Mouse (Mus musculus): ENCODE data around the gene Frmd7. TPM values are rescaled to one million over a fixed set of nuclear protein-coding genes. Genes with fewer than 3 reads are reported as not detected.

The Frmd7 gene
- polyA plus RNA-seq, 1 experiment = not detected

GRCm38 (mm10) chrX:50937117-50937516, 5.4 kb downstream of the Frmd7 start:
- no peak overlapping the region for H3K4me3 ChIP-seq (ENCODE audit: insufficient read depth, poor library complexity, severe bottlenecking)
- H3ac ChIP-seq (ENCODE audit: control insufficient read depth, insufficient read length, low read depth) = no peak overlapping the region
- H3K79me3 ChIP-seq (ENCODE audit: low read depth) = no peaks in the 10 kb centered on the region
- no peaks in the 10 kb centered on the region for H3K36me3 ChIP-seq (ENCODE audit: control insufficient read depth, insufficient read depth)
- TF ChIP-seq FOSL1 (IDR thresholded peaks at IDR 0.05; ENCODE audit: insufficient read depth, low read length, poor library complexity, severe bottlenecking) = no peak
- TF ChIP-seq MYOD1 (IDR thresholded peaks at IDR 0.05; ENCODE audit: control insufficient read depth, insufficient read length, low read depth) = no peak
- no peak for TF ChIP-seq USF1 (IDR thresholded peaks at IDR 0.05; ENCODE audit: low read depth)
- TF ChIP-seq CTCF (IDR thresholded peaks at IDR 0.05; ENCODE audit: control insufficient read depth, insufficient read depth, insufficient read length) = no peak
- TF ChIP-seq CEBPB (IDR thresholded peaks at IDR 0.05; ENCODE audit: low read depth) = no peak
- TF ChIP-seq MYOG (IDR thresholded peaks at IDR 0.05; ENCODE audit: control insufficient read depth, extremely low read depth, insufficient read length) = no peak
- TF ChIP-seq MAX (IDR thresholded peaks at IDR 0.05) = no peak
- no peaks in the 10 kb centered on the region for H3K79me2 ChIP-seq (ENCODE audit: control insufficient read depth, insufficient read depth)
- H3K27me3 ChIP-seq (ENCODE audit: control insufficient read depth, insufficient read depth, insufficient read length) = no peaks in the 10 kb centered on the region

- Histone ChIP-seq H3K36me3 (ENCODE audit: control insufficient read depth, insufficient read depth) (no peaks in the 10 kb centered on the region), H3K79me2 (ENCODE audit: control insufficient read depth, insufficient read depth) (no peaks in the 10 kb centered on the region), H3K79me3 (ENCODE audit: low read depth) (no peaks in the 10 kb centered on the region), H3ac (ENCODE audit: control insufficient read depth, insufficient read length, low read depth) (no peak overlapping the region), H3K27me3 (ENCODE audit: control insufficient read depth, insufficient read depth, insufficient read length) (no peaks in the 10 kb centered on the region), H3K4me3 (ENCODE audit: insufficient read depth, poor library complexity, severe bottlenecking) (no peak overlapping the region)
- no peak for TF ChIP-seq MAX (IDR thresholded peaks at IDR 0.05)
- TF ChIP-seq CEBPB (IDR thresholded peaks at IDR 0.05; ENCODE audit: low read depth) = no peak
- TF ChIP-seq MYOD1 (IDR thresholded peaks at IDR 0.05; ENCODE audit: control insufficient read depth, insufficient read length, low read depth) = no peak
- no peak for TF ChIP-seq MYOG (IDR thresholded peaks at IDR 0.05; ENCODE audit: control insufficient read depth, extremely low read depth, insufficient read length)
- no peak for TF ChIP-seq CTCF (IDR thresholded peaks at IDR 0.05; ENCODE audit: control insufficient read depth, insufficient read depth, insufficient read length)
- no peak for TF ChIP-seq FOSL1 (IDR thresholded peaks at IDR 0.05; ENCODE audit: insufficient read depth, low read length, poor library complexity, severe bottlenecking)
- no peak for TF ChIP-seq USF1 (IDR thresholded peaks at IDR 0.05; ENCODE audit: low read depth)
Observed at GRCm38 (mm10) chrX:50930309-50930708, 12.2 kb downstream of the Frmd7 start.

- H3K27me3 ChIP-seq (ENCODE audit: control insufficient read depth, insufficient read depth, insufficient read length) = no peaks in the 10 kb centered on the region
- TF ChIP-seq CTCF (IDR thresholded peaks at IDR 0.05; ENCODE audit: control insufficient read depth, insufficient read depth, insufficient read length) (no peak), USF1 (IDR thresholded peaks at IDR 0.05; ENCODE audit: low read depth) (no peak), MAX (IDR thresholded peaks at IDR 0.05) (no peak), CEBPB (IDR thresholded peaks at IDR 0.05; ENCODE audit: low read depth) (no peak), MYOD1 (IDR thresholded peaks at IDR 0.05; ENCODE audit: control insufficient read depth, insufficient read length, low read depth) (no peak), MYOG (IDR thresholded peaks at IDR 0.05; ENCODE audit: control insufficient read depth, extremely low read depth, insufficient read length) (no peak), FOSL1 (IDR thresholded peaks at IDR 0.05; ENCODE audit: insufficient read depth, low read length, poor library complexity, severe bottlenecking) (no peak)
- H3K4me3 ChIP-seq (ENCODE audit: insufficient read depth, poor library complexity, severe bottlenecking) = no peak overlapping the region
- no peaks in the 10 kb centered on the region for H3K79me2 ChIP-seq (ENCODE audit: control insufficient read depth, insufficient read depth)
- no peaks in the 10 kb centered on the region for H3K79me3 ChIP-seq (ENCODE audit: low read depth)
- no peaks in the 10 kb centered on the region for H3K36me3 ChIP-seq (ENCODE audit: control insufficient read depth, insufficient read depth)
- H3ac ChIP-seq (ENCODE audit: control insufficient read depth, insufficient read length, low read depth) = no peak overlapping the region
Observed at GRCm38 (mm10) chrX:50926893-50927545, 15.5 kb downstream of the Frmd7 start.

- H3K4me3 ChIP-seq (ENCODE audit: insufficient read depth, poor library complexity, severe bottlenecking) = no peak overlapping the region
Observed at GRCm38 (mm10) chrX:50924629-50925364, 17.7 kb downstream of the Frmd7 start.

GRCm38 (mm10) chrX:50918754-50919153, 23.8 kb downstream of the Frmd7 start:
- no peaks in the 10 kb centered on the region for H3K36me3 ChIP-seq (ENCODE audit: control insufficient read depth, insufficient read depth)
- no peaks in the 10 kb centered on the region for H3K27me3 ChIP-seq (ENCODE audit: control insufficient read depth, insufficient read depth, insufficient read length)
- no peak overlapping the region for H3ac ChIP-seq (ENCODE audit: control insufficient read depth, insufficient read length, low read depth)
- no peaks in the 10 kb centered on the region for H3K79me2 ChIP-seq (ENCODE audit: control insufficient read depth, insufficient read depth)
- TF ChIP-seq MAX (IDR thresholded peaks at IDR 0.05) (no peak), CTCF (IDR thresholded peaks at IDR 0.05; ENCODE audit: control insufficient read depth, insufficient read depth, insufficient read length) (no peak), MYOD1 (IDR thresholded peaks at IDR 0.05; ENCODE audit: control insufficient read depth, insufficient read length, low read depth) (no peak), USF1 (IDR thresholded peaks at IDR 0.05; ENCODE audit: low read depth) (no peak), CEBPB (IDR thresholded peaks at IDR 0.05; ENCODE audit: low read depth) (no peak), MYOG (IDR thresholded peaks at IDR 0.05; ENCODE audit: control insufficient read depth, extremely low read depth, insufficient read length) (no peak), FOSL1 (IDR thresholded peaks at IDR 0.05; ENCODE audit: insufficient read depth, low read length, poor library complexity, severe bottlenecking) (no peak)
- no peaks in the 10 kb centered on the region for H3K79me3 ChIP-seq (ENCODE audit: low read depth)
- H3K4me3 ChIP-seq (ENCODE audit: insufficient read depth, poor library complexity, severe bottlenecking) = no peak overlapping the region

More at GRCm38 (mm10) chrX:50924629-50925364, 17.7 kb downstream of the Frmd7 start:
- no peaks in the 10 kb centered on the region for H3K27me3 ChIP-seq (ENCODE audit: control insufficient read depth, insufficient read depth, insufficient read length)
- H3ac ChIP-seq (ENCODE audit: control insufficient read depth, insufficient read length, low read depth) = no peak overlapping the region
- TF ChIP-seq USF1 (IDR thresholded peaks at IDR 0.05; ENCODE audit: low read depth) (no peak), CEBPB (IDR thresholded peaks at IDR 0.05; ENCODE audit: low read depth) (no peak), MYOD1 (IDR thresholded peaks at IDR 0.05; ENCODE audit: control insufficient read depth, insufficient read length, low read depth) (no peak), FOSL1 (IDR thresholded peaks at IDR 0.05; ENCODE audit: insufficient read depth, low read length, poor library complexity, severe bottlenecking) (no peak), CTCF (IDR thresholded peaks at IDR 0.05; ENCODE audit: control insufficient read depth, insufficient read depth, insufficient read length) (no peak), MYOG (IDR thresholded peaks at IDR 0.05; ENCODE audit: control insufficient read depth, extremely low read depth, insufficient read length) (no peak), MAX (IDR thresholded peaks at IDR 0.05) (no peak)
- no peaks in the 10 kb centered on the region for H3K36me3 ChIP-seq (ENCODE audit: control insufficient read depth, insufficient read depth)
- no peaks in the 10 kb centered on the region for H3K79me3 ChIP-seq (ENCODE audit: low read depth)
- no peaks in the 10 kb centered on the region for H3K79me2 ChIP-seq (ENCODE audit: control insufficient read depth, insufficient read depth)

Measured in C2C12 (cell line).